Mouse (Mus musculus): ENCODE measurements around the gene Tchhl1. TPM values are rescaled to one million over a fixed set of nuclear protein-coding genes. Genes with fewer than 3 reads are reported as not detected.
"Not testable (repeated sequence)": the region's sequence is repeated elsewhere in the genome, so short reads cannot be mapped to it uniquely, and the experiment has no call there.

The Tchhl1 gene
- polyA plus RNA-seq (2015; fragmentation: Nextera tagmentation; extraction: Ambion mirVana), result not detected in 2 replicates

DNA sequence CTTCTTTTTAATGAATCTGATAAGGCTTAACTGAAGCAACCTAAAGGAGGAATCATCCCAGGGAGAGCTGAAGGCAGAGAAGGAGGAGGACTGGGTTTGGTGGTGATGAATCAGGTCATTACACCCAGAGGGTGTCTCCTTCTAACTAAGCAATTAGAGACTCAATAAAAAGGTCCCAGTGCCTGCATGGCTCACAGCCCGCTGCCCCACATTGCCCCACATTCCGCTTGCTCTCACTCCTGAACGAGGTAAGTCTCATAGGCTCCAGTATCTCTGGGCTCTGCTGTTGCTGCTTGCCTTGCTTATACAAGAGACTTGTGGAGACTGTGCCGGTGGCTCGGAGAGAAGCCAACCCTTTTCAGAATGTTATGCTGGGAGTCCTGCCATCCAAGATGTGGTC lies at the start of gene Tchhl1:
Gene Tchhl1 (plus strand): TSS at position 194 of the 400 bp plus-strand sequence.
- H3K36me3 ChIP-seq (replicated peaks), result no peaks in the 10 kb centered on the region
- H3K9ac ChIP-seq, result no peak within 1 kb of the TSS
- no peak within 1 kb of the TSS for H3K27ac ChIP-seq (replicated peaks)
- no peak within 1 kb of the TSS for H3K4me3 ChIP-seq (replicated peaks)
- no peaks in the 10 kb centered on the region for H3K9me3 ChIP-seq (replicated peaks)
- 39% methylated on average over 5 of the region's 5 CpGs for WGBS (ENCODE audit: insufficient replicate concordance)
- H3K27me3 ChIP-seq, result no peaks in the 10 kb centered on the region
- H3K4me1 ChIP-seq (replicated peaks), result no peaks in the 10 kb centered on the region; the same call in 1 of the 2 replicates
- no peak within 1 kb of the TSS for H3K4me2 ChIP-seq
- no peak for ATAC-seq (ENCODE audit: insufficient read depth)

GRCm38 (mm10) chr3:93431673-93432072 lies 36.9 kb upstream of the Tchhl1 start:
- Histone ChIP-seq H3K27ac (replicated peaks) (no peak overlapping the region), H3K27me3 (no peaks in the 10 kb centered on the region), H3K9ac (no peak overlapping the region), H3K4me2 (no peak overlapping the region), H3K9me3 (replicated peaks) (no peaks in the 10 kb centered on the region), H3K36me3 (replicated peaks) (no peaks in the 10 kb centered on the region), H3K4me1 (replicated peaks) (no peaks in the 10 kb centered on the region), H3K4me3 (replicated peaks) (no peak overlapping the region)
- ATAC-seq (ENCODE audit: insufficient read depth), result no peak
- WGBS (ENCODE audit: insufficient replicate concordance), result 41% methylated on average over 3 of the region's 3 CpGs

- peaks cover 58% of the 10 kb centered on the region for H3K27me3 ChIP-seq
Measured at GRCm38 (mm10) chr3:93442030-93442429, 26.5 kb upstream of the Tchhl1 start, which contains the start of gene Tchh. Gene Tchh (plus strand): TSS chr3:93442330.

GRCm38 (mm10) chr3:93443501-93444101 lies 25.0 kb upstream of the Tchhl1 start:
- Histone ChIP-seq H3K4me2 (peak overlapping the region; percentile 69), H3K27ac (replicated peaks) (no peak overlapping the region), H3K36me3 (replicated peaks) (no peaks in the 10 kb centered on the region), H3K9ac (no peak overlapping the region), H3K9me3 (replicated peaks) (no peaks in the 10 kb centered on the region), H3K4me1 (replicated peaks) (peaks cover 12% of the 10 kb centered on the region), H3K27me3 (peaks cover 72% of the 10 kb centered on the region), H3K4me3 (replicated peaks) (peak overlapping the region; percentile 53)
- ATAC-seq (ENCODE audit: insufficient read depth), result no peak
- under 1% methylated on average over 38 of the region's 38 CpGs for WGBS (ENCODE audit: insufficient replicate concordance)

More at GRCm38 (mm10) chr3:93442030-93442429, 26.5 kb upstream of the Tchhl1 start, which contains the start of gene Tchh:
- no peak within 1 kb of the TSS for H3K27ac ChIP-seq (replicated peaks)
- H3K4me3 ChIP-seq (replicated peaks), result no peak within 1 kb of the TSS
- no peak for ATAC-seq (ENCODE audit: insufficient read depth)
- peaks cover 10% of the 10 kb centered on the region for H3K4me1 ChIP-seq (replicated peaks)
- H3K9me3 ChIP-seq (replicated peaks), result no peaks in the 10 kb centered on the region
- H3K36me3 ChIP-seq (replicated peaks), result no peaks in the 10 kb centered on the region
- WGBS (ENCODE audit: insufficient replicate concordance), result 58% methylated on average over 1 of the region's 1 CpGs
- no peak within 1 kb of the TSS for H3K4me2 ChIP-seq
- H3K9ac ChIP-seq, result no peak within 1 kb of the TSS

DNA sequence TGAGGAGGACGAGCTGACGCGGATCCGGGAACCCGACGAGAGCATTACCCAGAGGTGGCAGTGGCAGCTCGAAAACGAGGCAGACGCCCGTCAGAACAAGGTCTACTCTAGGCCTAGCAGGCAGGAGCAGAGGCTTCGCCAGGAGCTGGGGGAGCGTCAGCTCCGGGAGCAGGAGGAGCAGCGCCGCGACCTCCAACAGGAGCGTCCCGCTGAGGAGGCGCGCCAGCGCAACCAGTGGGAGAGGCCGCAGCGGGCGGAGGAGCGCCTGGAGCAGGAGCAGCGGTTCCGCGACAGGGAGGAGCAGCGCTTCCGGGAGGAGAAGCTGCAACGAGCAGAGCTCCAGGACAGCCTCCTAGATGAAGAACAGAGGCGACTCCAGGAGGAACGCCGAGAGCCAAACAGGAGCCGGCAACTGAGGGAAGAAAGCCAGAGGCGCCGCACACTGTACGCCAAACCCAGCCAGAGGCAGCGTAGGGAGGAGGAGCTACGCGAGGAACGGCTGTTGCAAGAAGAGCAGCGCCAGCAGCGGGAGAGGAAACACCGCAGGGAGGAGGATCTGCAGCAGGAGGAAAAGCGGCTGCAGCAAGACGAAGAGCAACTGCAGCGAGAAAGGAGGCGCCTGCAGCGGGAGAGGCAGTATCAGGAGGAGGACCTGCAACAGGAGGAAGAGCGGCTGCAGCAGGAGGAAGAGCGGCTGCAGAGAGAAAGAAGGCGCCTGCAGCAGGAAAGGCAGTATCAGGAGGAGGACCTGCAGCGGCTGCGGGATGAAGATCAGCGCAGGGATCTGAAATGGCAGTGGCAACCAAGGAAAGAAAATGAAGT lies 24.0 kb upstream of the Tchhl1 start:
- peak overlapping the region; percentile 69 for H3K4me2 ChIP-seq
- H3K27ac ChIP-seq (replicated peaks), result no peak overlapping the region
- no peaks in the 10 kb centered on the region for H3K9me3 ChIP-seq (replicated peaks)
- H3K27me3 ChIP-seq, result peaks cover 75% of the 10 kb centered on the region
- WGBS (ENCODE audit: insufficient replicate concordance), result under 1% methylated on average over 56 of the region's 56 CpGs
- H3K36me3 ChIP-seq (replicated peaks), result no peaks in the 10 kb centered on the region
- ATAC-seq (ENCODE audit: insufficient read depth), result peak; percentile 51
- no peak overlapping the region for H3K9ac ChIP-seq
- H3K4me3 ChIP-seq (replicated peaks), result peak overlapping the region; percentile 53
- H3K4me1 ChIP-seq (replicated peaks), result peaks cover 12% of the 10 kb centered on the region

DNA sequence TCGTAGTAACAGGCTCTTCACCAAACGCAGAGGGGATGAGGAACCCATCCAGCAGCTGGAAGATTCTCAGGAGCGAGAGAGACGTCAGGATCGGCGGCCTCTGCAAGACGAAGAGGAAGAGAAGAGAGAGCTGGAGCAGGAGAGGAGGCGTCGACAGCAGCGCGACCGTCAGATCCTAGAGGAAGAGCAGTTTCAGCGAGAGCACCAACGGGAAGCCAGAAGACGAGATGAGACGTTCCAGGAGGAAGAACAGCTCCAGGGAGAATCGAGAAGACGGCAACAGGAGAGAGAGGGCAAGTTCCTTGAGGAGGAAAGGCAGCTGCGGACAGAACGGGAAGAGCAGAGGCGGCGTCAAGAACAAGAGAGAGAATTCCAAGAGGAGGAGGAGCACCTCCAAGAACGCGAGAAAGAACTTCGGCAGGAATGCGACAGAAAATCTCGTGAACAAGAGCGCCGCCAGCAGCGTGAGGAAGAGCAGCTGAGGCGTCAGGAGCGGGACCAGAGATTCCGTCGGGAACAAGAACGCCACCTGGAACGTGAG lies 23.3 kb upstream of the Tchhl1 start:
- peak overlapping the region; percentile 53 for H3K4me3 ChIP-seq (replicated peaks)
- H3K4me1 ChIP-seq (replicated peaks), result peaks cover 12% of the 10 kb centered on the region
- H3K36me3 ChIP-seq (replicated peaks), result no peaks in the 10 kb centered on the region
- H3K9ac ChIP-seq, result no peak overlapping the region
- WGBS (ENCODE audit: insufficient replicate concordance), result 1% methylated on average over 36 of the region's 36 CpGs
- ATAC-seq (ENCODE audit: insufficient read depth), result no peak
- peaks cover 82% of the 10 kb centered on the region for H3K27me3 ChIP-seq
- peak overlapping the region; percentile 69 for H3K4me2 ChIP-seq
- H3K27ac ChIP-seq (replicated peaks), result no peak overlapping the region
- H3K9me3 ChIP-seq (replicated peaks), result no peaks in the 10 kb centered on the region

- 1% methylated on average over 54 of the region's 54 CpGs for WGBS (ENCODE audit: insufficient replicate concordance)
- Histone ChIP-seq H3K4me1 (replicated peaks) (peaks cover 12% of the 10 kb centered on the region), H3K4me3 (replicated peaks) (peak overlapping the region; percentile 42), H3K27me3 (peaks cover 75% of the 10 kb centered on the region), H3K9ac (no peak overlapping the region), H3K4me2 (peak overlapping the region; percentile 69), H3K9me3 (replicated peaks) (no peaks in the 10 kb centered on the region), H3K27ac (replicated peaks) (no peak overlapping the region), H3K36me3 (replicated peaks) (no peaks in the 10 kb centered on the region)
- ATAC-seq (ENCODE audit: insufficient read depth), result no peak
Measured at GRCm38 (mm10) chr3:93446128-93446755, 22.3 kb upstream of the Tchhl1 start.

DNA sequence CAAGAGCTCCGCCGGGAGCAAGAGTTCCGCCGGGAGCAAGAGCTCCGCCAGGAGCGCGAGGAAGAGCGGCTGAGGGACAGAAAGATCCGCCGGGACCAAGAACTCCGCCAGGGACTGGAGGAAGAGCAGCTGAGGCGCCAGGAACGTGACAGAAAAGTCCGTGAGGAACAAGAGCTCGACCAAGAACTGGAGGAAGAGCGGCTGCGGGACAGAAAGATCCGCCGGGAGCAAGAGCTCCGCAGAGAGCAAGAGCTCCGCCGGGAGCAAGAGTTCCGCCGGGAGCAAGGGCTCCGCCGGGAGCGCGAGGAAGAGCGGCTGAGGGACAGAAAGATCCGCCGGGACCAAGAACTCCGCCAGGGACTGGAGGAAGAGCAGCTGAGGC lies 21.8 kb upstream of the Tchhl1 start:
- not testable (repeated sequence) for ATAC-seq (ENCODE audit: insufficient read depth); H3K27ac ChIP-seq (replicated peaks)
- under 1% methylated on average over 32 of the region's 32 CpGs for WGBS (ENCODE audit: insufficient replicate concordance)

GRCm38 (mm10) chr3:93447138-93447841 lies 21.3 kb upstream of the Tchhl1 start:
- Histone ChIP-seq H3K9me3 (replicated peaks) (no peaks in the 10 kb centered on the region), H3K27ac (replicated peaks) (no peak overlapping the region), H3K4me2 (peak overlapping the region; percentile 69), H3K4me1 (replicated peaks) (peaks cover 12% of the 10 kb centered on the region), H3K4me3 (replicated peaks) (peak overlapping the region; percentile 42), H3K36me3 (replicated peaks) (no peaks in the 10 kb centered on the region), H3K9ac (no peak overlapping the region), H3K27me3 (peaks cover 78% of the 10 kb centered on the region)
- no peak for ATAC-seq (ENCODE audit: insufficient read depth)
- WGBS (ENCODE audit: insufficient replicate concordance), result under 1% methylated on average over 59 of the region's 59 CpGs

More for the DNA sequence above, 21.8 kb upstream of the Tchhl1 start:
- not testable (repeated sequence) for H3K9ac ChIP-seq; H3K9me3 ChIP-seq (replicated peaks); H3K36me3 ChIP-seq (replicated peaks)
- Histone ChIP-seq H3K4me1 (replicated peaks) (peaks cover 12% of the 10 kb centered on the region), H3K4me3 (replicated peaks) (peak overlapping the region; percentile 42), H3K27me3 (peaks cover 79% of the 10 kb centered on the region), H3K4me2 (peak overlapping the region; percentile 69)

DNA sequence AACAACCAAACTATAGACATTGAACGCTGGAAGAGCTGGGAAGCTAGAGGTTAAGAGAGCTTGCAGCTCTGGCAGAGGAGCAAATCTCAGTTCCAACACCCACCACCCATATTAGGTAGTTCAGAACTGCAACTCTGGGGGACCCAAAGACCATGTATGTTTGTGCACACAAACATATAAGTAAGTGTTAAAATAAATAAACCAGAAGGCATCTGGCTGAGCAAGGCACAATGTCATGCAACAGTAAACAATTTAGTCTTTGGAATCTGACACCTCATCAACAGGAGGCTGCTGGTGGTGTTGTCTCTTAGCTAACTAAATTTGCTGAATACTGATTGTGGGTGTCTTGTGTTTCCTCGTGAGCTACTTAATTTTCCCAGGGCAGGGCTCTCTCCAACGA lies 2.0 kb upstream of the Tchhl1 start:
- no peak overlapping the region for H3K27ac ChIP-seq (replicated peaks)
- H3K9me3 ChIP-seq (replicated peaks), result no peaks in the 10 kb centered on the region
- no peak overlapping the region for H3K9ac ChIP-seq
- H3K27me3 ChIP-seq, result no peaks in the 10 kb centered on the region
- H3K4me2 ChIP-seq, result no peak overlapping the region
- H3K4me3 ChIP-seq (replicated peaks), result no peak overlapping the region
- H3K4me1 ChIP-seq (replicated peaks), result no peaks in the 10 kb centered on the region; the same call in 1 of the 2 replicates
- no peak for ATAC-seq (ENCODE audit: insufficient read depth)
- 41% methylated on average over 3 of the region's 3 CpGs for WGBS (ENCODE audit: insufficient replicate concordance)
- H3K36me3 ChIP-seq (replicated peaks), result no peaks in the 10 kb centered on the region

Data from liver, embryonic 15.5 days (tissue).